Mouse (Mus musculus) stomach, embryonic 14.5 days (tissue): ENCODE measurements at regions not wholly inside any gene's neighbourhood (a gene's known extent, or its start where the extent isn't known, plus 50 kb on each side); places are given as distances from the start of the nearest gene placed in this dataset.
"Not testable (repeated sequence)": the region's sequence is repeated elsewhere in the genome, so short reads cannot be mapped to it uniquely, and the experiment has no call there.

Experiments used
- ATAC-seq: fragments of 200-750 bp; cut with Nextera tagmentation; 2 replicates; pipeline ENCODE4 v1.8.0; 2017; ENCODE audit warnings: low read depth, moderate TSS enrichment; ENCODE audit not compliant: insufficient number of reproducible peaks, insufficient read depth, low FRiP score
- H3K27ac ChIP-seq: fragments of 300-500 bp; sonication (generic); 2 replicates; pipeline ENCODE4 v1.5.1; 2014; ENCODE audit warnings: mild to moderate bottlenecking, low read length, moderate library complexity, mixed read lengths
- H3K27me3 ChIP-seq: fragments of 300-500 bp; sonication (generic); 2 replicates; pipeline ENCODE4 v1.6.1; 2014; ENCODE audit warnings: low read length, control low read depth, mixed read lengths; ENCODE audit not compliant: control insufficient read depth, insufficient read depth
- H3K36me3 ChIP-seq: fragments of 300-500 bp; sonication (generic); 2 replicates; pipeline ENCODE4 v1.6.1; 2014; ENCODE audit warnings: mild to moderate bottlenecking, control low read depth, low read length, moderate library complexity, mixed read lengths; ENCODE audit not compliant: control insufficient read depth, insufficient read depth
- H3K4me1 ChIP-seq: fragments of 300-500 bp; sonication (generic); 2 replicates; pipeline ENCODE4 v1.6.1; 2014; ENCODE audit warnings: low read length, control low read depth, mixed read lengths; ENCODE audit not compliant: control insufficient read depth, insufficient read depth
- H3K4me2 ChIP-seq: fragments of 300-500 bp; sonication (generic); replicated peaks from 2 replicates; pipeline ENCODE4 v1.6.1; 2014; ENCODE audit warnings: low read depth, low read length, control low read depth
- H3K4me3 ChIP-seq: fragments of 300-500 bp; sonication (generic); 2 replicates; pipeline ENCODE4 v1.5.1; 2014; ENCODE audit warnings: low read depth, low read length, control low read depth
- H3K9ac ChIP-seq: fragments of 300-500 bp; sonication (generic); replicated peaks from 2 replicates; pipeline ENCODE4 v1.6.1; 2014; ENCODE audit warnings: low read depth, mild to moderate bottlenecking, control low read depth, low read length, moderate library complexity, mixed read lengths
- H3K9me3 ChIP-seq: fragments of 300-500 bp; sonication (generic); 2 replicates; pipeline ENCODE4 v1.6.1; 2016; ENCODE audit warnings: low read depth, low read length, control low read depth; ENCODE audit not compliant: control insufficient read depth
- WGBS: fragments of 180-500 bp; shearing (Covaris S2); extraction: QIAGEN DNeasy Blood & Tissue Kit; methylation state at CpG from one replicate; pipeline ENCODE4 v1.1.7; 2014; 5-methylcytosine and 5-hydroxymethylcytosine counted together

DNA sequence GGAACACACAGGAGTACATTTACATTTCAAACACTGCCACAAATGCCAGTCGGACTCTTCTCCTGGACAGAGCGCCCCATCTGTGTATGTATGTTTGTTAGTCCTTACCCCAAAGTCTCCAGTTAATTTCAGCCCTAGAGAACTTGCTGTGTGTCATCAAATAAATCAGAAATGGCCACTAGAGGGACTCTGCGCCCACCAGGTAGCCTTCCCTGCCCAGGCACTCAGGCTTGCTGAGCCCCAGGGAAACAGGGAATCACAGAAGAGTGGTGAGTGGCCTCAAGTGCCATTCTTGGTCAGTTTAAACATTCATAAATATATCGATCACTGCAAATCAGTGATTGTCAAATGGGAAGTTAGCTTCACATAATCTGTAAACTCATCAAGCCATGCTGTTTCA lies 102.8 kb upstream of the Ube2dnl1 start:
- WGBS = 80% methylated on average over 3 of the region's 4 CpGs
- H3K27ac ChIP-seq, H3K9ac ChIP-seq, H3K4me1 ChIP-seq, H3K9me3 ChIP-seq, H3K36me3 ChIP-seq, H3K27me3 ChIP-seq, H3K4me3 ChIP-seq, H3K4me2 ChIP-seq, ATAC-seq: not testable (repeated sequence)

- Histone ChIP-seq H3K4me3 (no peak overlapping the region), H3K27me3 (no peaks in the 10 kb centered on the region), H3K9me3 (no peaks in the 10 kb centered on the region), H3K4me1 (no peaks in the 10 kb centered on the region), H3K27ac (no peak overlapping the region), H3K4me2 (no peak overlapping the region), H3K9ac (no peak overlapping the region), H3K36me3 (no peaks in the 10 kb centered on the region)
- 0 out of 2 replicates have a peak, but pooled peaks have one; percentile 10 for ATAC-seq
- WGBS = 28% methylated on average over 4 of the region's 4 CpGs
Measured at GRCm38 (mm10) chrX:114816267-114816666, 88.5 kb upstream of the Ube2dnl1 start.

DNA sequence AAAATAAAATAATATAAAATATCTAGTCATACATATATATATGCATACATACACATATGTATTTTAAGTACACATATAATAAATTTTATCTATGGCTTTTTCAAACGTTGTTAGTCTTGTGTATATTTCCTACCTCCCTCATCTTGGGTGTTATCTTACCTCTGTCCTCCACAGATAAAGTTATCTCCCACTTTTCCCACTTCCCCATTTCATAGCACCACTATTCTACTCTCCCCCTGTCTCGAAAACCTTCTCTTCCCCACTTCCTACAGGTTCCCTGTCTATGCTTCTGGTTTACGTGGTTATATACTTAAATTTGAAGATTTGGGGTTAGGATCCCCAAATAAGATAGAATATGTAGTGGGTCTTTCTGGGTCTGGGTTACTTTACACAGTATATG lies 67.9 kb upstream of the Ube2dnl1 start:
- no peak for ATAC-seq
- no peaks in the 10 kb centered on the region for H3K36me3 ChIP-seq
- WGBS = 62% methylated on average over 3 of the region's 3 CpGs
- no peak overlapping the region for H3K4me3 ChIP-seq
- no peak overlapping the region for H3K27ac ChIP-seq
- no peak overlapping the region for H3K4me2 ChIP-seq
- no peaks in the 10 kb centered on the region for H3K27me3 ChIP-seq
- H3K9ac ChIP-seq = no peak overlapping the region
- H3K4me1 ChIP-seq = no peaks in the 10 kb centered on the region
- H3K9me3 ChIP-seq = no peaks in the 10 kb centered on the region

DNA sequence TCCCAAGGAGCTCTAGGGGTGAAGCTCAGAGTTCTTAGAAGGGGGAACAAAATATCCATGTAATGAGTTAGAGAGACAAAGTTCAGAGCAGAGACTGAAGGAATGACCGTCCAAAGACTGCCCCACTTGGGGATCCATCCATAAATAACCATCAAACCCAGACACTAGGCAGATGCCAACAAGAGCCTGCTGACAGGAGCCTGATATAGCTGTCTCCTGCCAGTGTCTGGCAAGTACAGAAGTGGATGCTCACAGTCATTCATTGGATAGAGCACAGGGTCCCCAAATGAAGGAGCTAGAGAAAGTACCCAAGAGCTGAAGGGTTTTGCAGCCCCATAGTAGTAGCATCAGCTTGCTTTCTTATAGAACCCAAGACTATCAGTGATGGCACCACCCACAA lies 61.3 kb upstream of the Ube2dnl1 start:
- no peaks in the 10 kb centered on the region for H3K27me3 ChIP-seq
- no peak overlapping the region for H3K4me2 ChIP-seq
- no peak for ATAC-seq
- H3K4me1 ChIP-seq = no peaks in the 10 kb centered on the region
- 82% methylated on average over 1 of the region's 1 CpGs for WGBS
- no peak overlapping the region for H3K9ac ChIP-seq
- H3K4me3 ChIP-seq = no peak overlapping the region
- H3K36me3 ChIP-seq = no peaks in the 10 kb centered on the region
- no peaks in the 10 kb centered on the region for H3K9me3 ChIP-seq
- no peak overlapping the region for H3K27ac ChIP-seq
